Mouse (Mus musculus) limb, embryonic 14.5 days (tissue): Measurements from ENCODE around the gene Chic2. TPM values are rescaled to one million over a fixed set of nuclear protein-coding genes. Genes with fewer than 3 reads are reported as not detected.

Experiments
- ATAC-seq: fragments of 200-750 bp; cut with Nextera tagmentation; 2 replicates; pipeline ENCODE4 v1.8.0; 2017; ENCODE audit warnings: low read depth, moderate number of reproducible peaks, moderate TSS enrichment; ENCODE audit not compliant: low FRiP score
- DNase-seq: peaks from one replicate; pipeline ENCODE4 v3.0.0-alpha.2; 2015; ENCODE audit warnings: low spot score
- H3K27ac ChIP-seq: fragments of 300-500 bp; sonication (generic); replicated peaks from 2 replicates; pipeline ENCODE4 v1.5.1; 2014; ENCODE audit warnings: low read depth, mild to moderate bottlenecking, low read length, moderate library complexity, mixed read lengths
- H3K27me3 ChIP-seq: fragments of 300-500 bp; sonication (generic); 2 replicates; pipeline ENCODE4 v1.6.1; 2014; ENCODE audit warnings: low read length, mixed read lengths; ENCODE audit not compliant: control insufficient read depth, insufficient read depth
- H3K36me3 ChIP-seq: fragments of 300-500 bp; sonication (generic); 2 replicates; pipeline ENCODE4 v1.6.1; 2014; ENCODE audit warnings: mild to moderate bottlenecking, low read length, moderate library complexity, mixed read lengths; ENCODE audit not compliant: control insufficient read depth, insufficient read depth
- H3K4me1 ChIP-seq: fragments of 300-500 bp; sonication (generic); 2 replicates; pipeline ENCODE4 v1.6.1; 2014; ENCODE audit warnings: antibody characterized with exemption, low read length, mixed read lengths; ENCODE audit not compliant: control insufficient read depth, insufficient read depth
- H3K4me2 ChIP-seq: fragments of 300-500 bp; sonication (generic); replicated peaks from 2 replicates; pipeline ENCODE4 v1.6.1; 2014; ENCODE audit warnings: low read depth, mild to moderate bottlenecking, low read length, moderate library complexity; ENCODE audit not compliant: severe bottlenecking
- H3K4me3 ChIP-seq: fragments of 300-500 bp; sonication (generic); replicated peaks from 2 replicates; pipeline ENCODE4 v1.5.1; 2014; ENCODE audit warnings: low read length
- H3K9ac ChIP-seq: fragments of 300-500 bp; sonication (generic); 2 replicates; pipeline ENCODE4 v1.6.1; 2014; ENCODE audit warnings: mild to moderate bottlenecking, low read depth, low read length, moderate library complexity; ENCODE audit not compliant: severe bottlenecking
- H3K9me3 ChIP-seq: fragments of 300-500 bp; sonication (generic); 2 replicates; pipeline ENCODE4 v1.6.1; 2016; ENCODE audit warnings: low read length; ENCODE audit not compliant: control insufficient read depth
- POLR2A ChIP-seq: fragments of 200-500 bp; IDR thresholded peaks from 2 replicates; pipeline ENCODE4 v1.8.0; 2012; ENCODE audit warnings: inconsistent platforms, mild to moderate bottlenecking, moderate library complexity, borderline replicate concordance; ENCODE audit not compliant: insufficient read depth, insufficient read length; ENCODE audit errors: extremely low read depth
- WGBS: fragments of 180-500 bp; shearing (Covaris S2); extraction: QIAGEN DNeasy Blood & Tissue Kit; methylation state at CpG from one replicate; pipeline ENCODE4 v1.1.7; 2014; 5-methylcytosine and 5-hydroxymethylcytosine counted together
- polyA plus RNA-seq, 2 experiments: library from polyadenylated mRNA; depleted of rRNA in 1 of 2; stranded (reverse) in 1 of 2; unstranded in 1 of 2; fragments of >200 nt; fragmentation: Nextera tagmentation in 1 of 2; extraction: Ambion mirVana in 1 of 2; gene quantifications; 2 replicates each; pipeline versions ENCODE4 v1.2.1 to v1.2.3; 2012 to 2014

The Chic2 gene
- polyA plus RNA-seq (2012; rRNA removed) (27.1 and 35.7 TPM in 2 replicates), polyA plus RNA-seq (2014; fragmentation: Nextera tagmentation; extraction: Ambion mirVana) (52.1 and 52.6 TPM in 2 replicates)

GRCm38 (mm10) chr5:75044310-75044904 lies at the start of gene Chic2:
TSS of gene Chic2 (minus strand) at chr5:75044774.
- H3K9ac ChIP-seq: peak within 1 kb of the TSS; percentile 99
- H3K9me3 ChIP-seq: no peaks in the 10 kb centered on the region
- peaks cover 12% of the 10 kb centered on the region for H3K4me1 ChIP-seq
- 1% methylated on average over 54 of the region's 90 CpGs for WGBS
- peak; percentile 94 for ATAC-seq
- no peaks in the 10 kb centered on the region for H3K27me3 ChIP-seq
- H3K4me2 ChIP-seq: peak within 1 kb of the TSS; percentile 90
- peak; percentile 60 for DNase-seq
- 0 out of 2 replicates have a peak, but pooled peaks cover 3% of the 10 kb centered on the region for H3K36me3 ChIP-seq
- peak within 1 kb of the TSS; percentile 99 for H3K4me3 ChIP-seq
- no peak for TF ChIP-seq POLR2A
- peak within 1 kb of the TSS; percentile 86 for H3K27ac ChIP-seq

GRCm38 (mm10) chr5:75085906-75086305 lies 41.3 kb upstream of the Chic2 start:
- Histone ChIP-seq H3K9ac (no peak overlapping the region), H3K4me2 (no peak overlapping the region), H3K27me3 (peaks cover 70% of the 10 kb centered on the region), H3K4me3 (no peak overlapping the region), H3K27ac (no peak overlapping the region), H3K9me3 (no peaks in the 10 kb centered on the region), H3K4me1 (no peaks in the 10 kb centered on the region), H3K36me3 (no peaks in the 10 kb centered on the region)
- DNase-seq: no peak
- no peak for TF ChIP-seq POLR2A
- 12% methylated on average over 4 of the region's 4 CpGs for WGBS
- ATAC-seq: no peak

- no peak for TF ChIP-seq POLR2A
- WGBS: 4% methylated on average over 17 of the region's 17 CpGs
- Histone ChIP-seq H3K27ac (no peak overlapping the region), H3K9me3 (no peaks in the 10 kb centered on the region), H3K4me1 (no peaks in the 10 kb centered on the region), H3K4me3 (no peak overlapping the region), H3K36me3 (no peaks in the 10 kb centered on the region), H3K9ac (no peak overlapping the region), H3K27me3 (peaks cover 74% of the 10 kb centered on the region), H3K4me2 (no peak overlapping the region)
- no peak for DNase-seq
- no peak for ATAC-seq
These were observed 40.9 kb upstream of the Chic2 start for GRCm38 (mm10) chr5:75085521-75085875.

- H3K27me3 ChIP-seq: peaks cover 79% of the 10 kb centered on the region
- no peak for TF ChIP-seq POLR2A
- no peak overlapping the region for H3K27ac ChIP-seq
- under 1% methylated on average over 25 of the region's 25 CpGs for WGBS
- no peaks in the 10 kb centered on the region for H3K4me1 ChIP-seq
- ATAC-seq (no peak), DNase-seq (no peak)
- H3K9ac ChIP-seq: no peak overlapping the region
- no peaks in the 10 kb centered on the region for H3K9me3 ChIP-seq
- H3K4me3 ChIP-seq: no peak overlapping the region
- no peak overlapping the region; the same call in 1 of the 2 replicates for H3K4me2 ChIP-seq
- H3K36me3 ChIP-seq: no peaks in the 10 kb centered on the region
These were observed 40.4 kb upstream of the Chic2 start for GRCm38 (mm10) chr5:75084871-75085520.

- no peak for DNase-seq
- peaks cover 84% of the 10 kb centered on the region for H3K27me3 ChIP-seq
- H3K4me1 ChIP-seq: no peaks in the 10 kb centered on the region
- no peak overlapping the region for H3K27ac ChIP-seq
- no peaks in the 10 kb centered on the region for H3K9me3 ChIP-seq
- H3K36me3 ChIP-seq: no peaks in the 10 kb centered on the region
- TF ChIP-seq POLR2A: no peak
- no peak overlapping the region for H3K4me3 ChIP-seq
- no peak for ATAC-seq
- WGBS: 4% methylated on average over 8 of the region's 8 CpGs
- H3K4me2 ChIP-seq: no peak overlapping the region; the same call in 1 of the 2 replicates
- H3K9ac ChIP-seq: no peak overlapping the region
These were observed 39.9 kb upstream of the Chic2 start for GRCm38 (mm10) chr5:75084393-75084870.
